ENCODE assay signal across 11 mouse cellular contexts in the genomic region with DNA sequence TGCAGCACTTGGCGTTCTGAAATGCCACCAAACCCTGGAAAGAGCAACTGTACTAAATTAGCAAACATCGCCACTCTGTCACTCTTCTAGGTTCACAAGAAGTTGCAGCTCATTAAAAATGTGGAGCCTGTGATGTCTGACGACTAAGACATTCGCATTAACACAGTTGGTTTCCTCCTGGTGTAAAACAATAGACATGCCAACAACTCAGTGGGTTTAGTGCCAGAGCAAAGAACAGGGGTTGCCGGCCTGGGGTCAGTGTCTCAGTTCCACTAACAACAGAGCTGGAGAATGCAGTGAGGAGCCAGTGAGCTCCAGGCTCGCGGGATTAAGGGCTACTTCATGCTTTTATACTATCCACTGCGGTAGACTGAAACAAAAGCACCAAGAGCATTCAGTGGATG.
A peak's percentile ranks its signal among the peaks of the same experiment; 100 is the strongest.
DNase-seq lines count a peak whose midpoint lies in the region; ATAC-seq and TF ChIP-seq lines count a peak whose summit lies in the region.
"Had no signal": no experiment of that assay in that cellular context is flagged by ENCODE, and none has a peak within 500 bp of the region (broad histone marks: within the 10 kb centered on the region; RNA-seq: fewer than 3 reads in every experiment).

No protein-coding gene starts in this region.

- peak; percentile 74 for ATAC-seq in hindbrain, embryonic 12.5 days (ENCODE audit: low FRiP score)
- ATAC-seq in midbrain, embryonic 13.5 days = peak; percentile 83

- H3K9me3 ChIP-seq in hindbrain, embryonic 12.5 days (replicated peaks) = no peaks in the 10 kb centered on the region
- H3K9me3 ChIP-seq in midbrain, embryonic 13.5 days = no peaks in the 10 kb centered on the region
- H3K9me3 ChIP-seq: heart, embryonic 12.5 days had no signal

- H3K4me1 ChIP-seq in hindbrain, embryonic 12.5 days = peaks cover 13% of the 10 kb centered on the region
- peaks cover 26% of the 10 kb centered on the region for H3K4me1 ChIP-seq in midbrain, embryonic 13.5 days (replicated peaks)
- H3K4me1 ChIP-seq: heart, embryonic 12.5 days had no signal

- peak overlapping the region; percentile 37 for H3K4me2 ChIP-seq in hindbrain, embryonic 12.5 days (replicated peaks)
- peak overlapping the region; percentile 34 for H3K4me2 ChIP-seq in midbrain, embryonic 13.5 days (replicated peaks)
- H3K4me2 ChIP-seq: heart, embryonic 12.5 days had no signal

- no peak overlapping the region for H3K27ac ChIP-seq in gastrocnemius, adult 2 months
- no peak overlapping the region; the same call in 1 of the 2 replicates for H3K27ac ChIP-seq in hindbrain, embryonic 12.5 days
- peak overlapping the region; percentile 70 for H3K27ac ChIP-seq in midbrain, embryonic 13.5 days

- intact Hi-C loops in gastrocnemius, adult 2 months (cut with DNase I) = no loop called here
- intact Hi-C loops in gastrocnemius, postnatal 14 days (cut with DNase I; ENCODE audit: low total_unique reads) = no loop called here

- no peak overlapping the region; the same call in 1 of the 2 replicates for H3K9ac ChIP-seq in hindbrain, embryonic 12.5 days
- no peak overlapping the region for H3K9ac ChIP-seq in midbrain, embryonic 13.5 days (replicated peaks)
- H3K9ac ChIP-seq: heart, embryonic 12.5 days had no signal

- TF ChIP-seq CTCF in gastrocnemius, adult 2 months (IDR thresholded peaks at IDR 0.05) = no peak

- 14% methylated on average over 8 of the region's 8 CpGs for WGBS in hindbrain, embryonic 12.5 days
- WGBS in midbrain, embryonic 13.5 days = 10% methylated on average over 8 of the region's 8 CpGs

- peaks cover 11% of the 10 kb centered on the region for H3K27me3 ChIP-seq in hindbrain, embryonic 12.5 days
- H3K27me3 ChIP-seq in midbrain, embryonic 13.5 days = no peaks in the 10 kb centered on the region
- H3K27me3 ChIP-seq: heart, embryonic 12.5 days had no signal

- peak overlapping the region; percentile 15 for H3K4me3 ChIP-seq in gastrocnemius, adult 2 months
- H3K4me3 ChIP-seq in hindbrain, embryonic 12.5 days = no peak overlapping the region
- H3K4me3 ChIP-seq in midbrain, embryonic 13.5 days (replicated peaks) = no peak overlapping the region
- H3K4me3 ChIP-seq: heart, embryonic 12.5 days had no signal

- no peak for DNase-seq in gastrocnemius, adult 2 months
- no peak for DNase-seq in gastrocnemius, postnatal 14 days
- peak; percentile 31 for DNase-seq in embryo, embryonic 9.5 days (ENCODE audit: extremely low spot score)
- no peak for DNase-seq in adrenal gland, adult (ENCODE audit: inconsistent age in 2 of 2, low spot score in 1 of 2)
- DNase-seq in ovary, postnatal 36 days (ENCODE audit: low spot score) = no peak
- DNase-seq in adrenal gland, adult 2 months = no peak
- DNase-seq: cerebellum, adult 11-12 months; liver had no signal

- no peaks in the 10 kb centered on the region for H3K36me3 ChIP-seq in hindbrain, embryonic 12.5 days
- H3K36me3 ChIP-seq in midbrain, embryonic 13.5 days = no peaks in the 10 kb centered on the region
- H3K36me3 ChIP-seq: heart, embryonic 12.5 days had no signal
